Mouse (Mus musculus) lung, postnatal 10 days (tissue): Measurements from ENCODE around the gene Dnah7a.
A peak's percentile ranks its signal among the peaks of the same experiment; 100 is the strongest.
"Not testable (repeated sequence)": the region's sequence is repeated elsewhere in the genome, so short reads cannot be mapped to it uniquely, and the experiment has no call there.

ENCODE experiments used
- DNase-seq: peaks from one replicate; pipeline ENCODE4 v3.0.0; 2021

Gene Dnah7a

DNA sequence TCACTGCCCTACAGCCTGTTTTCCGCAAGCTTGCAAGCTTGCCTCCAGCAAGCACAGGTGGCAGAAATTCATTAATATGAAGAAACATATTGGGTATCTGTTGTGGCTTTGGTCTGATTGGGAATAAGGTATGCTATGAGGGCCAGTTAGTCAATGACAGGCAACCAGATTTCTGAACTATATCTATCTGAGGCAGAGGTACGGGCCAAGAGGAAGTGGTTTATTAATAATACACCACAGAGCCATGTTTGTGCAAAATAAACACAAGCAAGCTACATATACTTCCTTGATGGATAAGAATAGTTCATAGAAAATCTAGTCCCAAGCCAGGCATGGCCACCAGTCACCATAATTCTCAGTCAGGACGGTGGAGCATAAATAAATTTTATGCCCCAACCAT lies 328.9 kb downstream of the Dnah7a start:
- no peak for DNase-seq

DNA sequence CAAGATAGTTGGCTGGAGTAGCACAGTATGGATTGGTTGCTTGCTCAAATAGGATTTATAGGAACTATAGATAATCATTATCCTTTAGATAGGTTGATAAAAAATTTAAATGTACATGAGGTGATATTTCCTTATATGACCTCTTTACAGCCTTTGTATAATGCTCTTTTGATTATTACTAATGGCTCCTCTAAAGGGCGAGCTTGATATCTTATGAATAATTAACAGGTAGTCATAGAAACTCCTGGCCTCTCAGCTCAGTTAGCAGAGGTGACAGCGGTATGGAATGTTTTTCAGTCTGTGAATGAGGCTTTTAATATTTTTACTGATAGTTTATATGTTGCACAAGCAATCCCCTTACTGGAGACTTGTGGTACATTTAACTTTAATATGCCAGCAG lies 330.6 kb downstream of the Dnah7a start:
- not testable (repeated sequence) for DNase-seq

DNA sequence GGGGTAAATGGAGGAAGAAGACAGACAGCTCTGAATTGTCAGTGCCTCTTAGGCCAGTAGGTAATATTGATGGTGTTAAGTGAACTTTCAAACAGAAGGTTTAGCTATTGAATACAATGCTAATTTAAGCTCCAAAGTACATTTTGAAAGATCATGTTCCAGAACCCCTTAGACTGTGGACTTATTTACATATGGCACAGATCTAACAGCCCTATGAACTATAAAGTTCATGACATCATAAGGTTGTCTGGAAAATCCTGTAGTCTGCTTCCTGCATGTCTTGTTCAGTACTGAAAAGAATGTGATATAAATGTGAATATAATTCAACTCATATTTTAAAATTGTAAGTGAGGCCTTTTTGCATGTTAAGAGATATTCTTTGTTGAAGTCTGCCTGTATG lies 347.6 kb downstream of the Dnah7a start:
- no peak for DNase-seq

DNA sequence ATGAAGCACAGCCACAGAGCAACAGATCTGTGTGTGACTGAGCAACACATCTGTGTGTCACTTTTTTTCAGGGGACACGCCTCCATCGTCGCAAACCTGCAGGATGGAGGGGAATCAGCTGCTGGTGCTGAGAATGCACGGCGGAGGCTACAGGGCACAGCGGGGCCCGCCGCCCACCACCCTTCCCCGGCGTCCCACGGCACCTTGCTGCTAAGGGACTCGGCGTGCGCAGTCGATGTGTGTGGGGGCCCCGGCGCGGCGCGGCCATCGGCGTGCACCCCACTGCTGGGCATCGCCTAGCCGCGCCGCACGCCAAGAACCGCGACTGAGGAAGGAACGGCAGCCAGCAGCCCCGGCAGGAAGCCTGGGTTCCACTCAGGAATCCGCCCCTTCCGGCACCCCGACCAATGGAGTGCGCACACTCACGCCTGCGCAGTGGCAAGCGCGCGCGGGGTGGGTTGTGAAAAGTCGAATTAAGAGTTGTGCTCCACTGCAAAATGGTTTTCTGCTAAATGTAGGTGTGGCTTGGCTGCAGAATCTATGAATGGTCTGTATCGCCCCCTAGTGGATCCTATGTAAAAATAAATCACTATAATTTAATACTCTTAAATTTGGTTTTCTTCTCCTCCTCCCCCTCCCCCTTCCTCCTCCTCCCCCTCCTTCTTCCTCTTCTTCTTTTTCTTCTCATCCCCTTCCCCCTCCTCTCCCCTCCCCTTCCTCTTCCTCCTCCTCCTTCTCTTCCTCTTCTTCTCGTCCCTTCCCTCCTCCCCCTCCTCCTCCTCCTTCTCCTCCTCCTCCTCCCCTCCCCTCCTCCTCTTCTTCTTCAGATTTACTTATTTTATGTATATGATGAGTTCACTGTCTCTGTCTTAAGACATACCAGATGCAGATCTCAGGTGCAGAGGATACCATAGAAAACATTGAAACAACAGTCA lies 354.0 kb downstream of the Dnah7a start, which contains the start of the genes Asdurf, Gm28551 and Asnsd1:
TSS of gene Asdurf (minus strand) at position 293 of the 935 bp plus-strand sequence.
TSS of gene Gm28551 (minus strand) at position 341 of the 935 bp plus-strand sequence.
TSS of gene Asnsd1 (minus strand) at position 426 of the 935 bp plus-strand sequence.
- peak; percentile 99 for DNase-seq
